Mouse (Mus musculus) ES-Bruce4 (cell line): Measurements from ENCODE around the gene Zfpm1. TPM values are rescaled to one million over a fixed set of nuclear protein-coding genes. Genes with fewer than 3 reads are reported as not detected.
A peak's percentile ranks its signal among the peaks of the same experiment; 100 is the strongest.

Experiments
- H3K27ac ChIP-seq: 2 replicates; pipeline ENCODE4 v1.5.1; 2012; ENCODE audit warnings: low read length, inconsistent platforms; ENCODE audit not compliant: insufficient read depth
- H3K27me3 ChIP-seq: 2 replicates; pipeline ENCODE4 v1.6.1; 2012; ENCODE audit warnings: mild to moderate bottlenecking, low read length, inconsistent platforms; ENCODE audit not compliant: control insufficient read depth, poor library complexity, insufficient read depth, severe bottlenecking
- H3K36me3 ChIP-seq: 2 replicates; pipeline ENCODE4 v1.6.1; 2012; ENCODE audit warnings: inconsistent platforms, mild to moderate bottlenecking, low read length, moderate library complexity; ENCODE audit not compliant: control insufficient read depth, poor library complexity, insufficient read depth, severe bottlenecking
- H3K4me1 ChIP-seq: one replicate; pipeline ENCODE4 v1.8.1; 2011; ENCODE audit warnings: low read length; ENCODE audit not compliant: control insufficient read depth, insufficient read depth
- H3K4me3 ChIP-seq: 2 replicates; pipeline ENCODE4 v1.5.1; 2011; ENCODE audit warnings: low read depth, mild to moderate bottlenecking, low read length
- H3K9ac ChIP-seq: 2 replicates; pipeline ENCODE4 v1.6.1; 2012; ENCODE audit warnings: low read depth, mild to moderate bottlenecking, inconsistent platforms; ENCODE audit not compliant: poor library complexity, severe bottlenecking
- H3K9me3 ChIP-seq: replicated peaks from 2 replicates; pipeline ENCODE4 v1.6.1; 2012; ENCODE audit warnings: mild to moderate bottlenecking, low read length, inconsistent platforms; ENCODE audit not compliant: control insufficient read depth, poor library complexity, insufficient read depth, severe bottlenecking
- CTCF ChIP-seq: IDR thresholded peaks from one replicate; pipeline ENCODE4 v1.8.1; 2011; ENCODE audit warnings: low read depth, low read length
- EP300 ChIP-seq: IDR thresholded peaks from 2 replicates; pipeline ENCODE4 v1.6.1; 2011; ENCODE audit warnings: low read depth, low read length; ENCODE audit not compliant: insufficient read depth
- POLR2A ChIP-seq: IDR thresholded peaks from one replicate; pipeline ENCODE4 v1.8.1; 2011; ENCODE audit warnings: low read length; ENCODE audit not compliant: insufficient read depth
- polyA plus RNA-seq: library from polyadenylated mRNA; stranded (reverse); fragments of >200 nt; gene quantifications from 2 replicates; pipeline ENCODE4 v1.2.4, GENCODE M21; 2011; ENCODE audit warnings: low read depth; ENCODE audit not compliant: missing spikeins, insufficient read depth, insufficient read length

Gene Zfpm1
- polyA plus RNA-seq, 1 experiment: 15.5 TPM

DNA sequence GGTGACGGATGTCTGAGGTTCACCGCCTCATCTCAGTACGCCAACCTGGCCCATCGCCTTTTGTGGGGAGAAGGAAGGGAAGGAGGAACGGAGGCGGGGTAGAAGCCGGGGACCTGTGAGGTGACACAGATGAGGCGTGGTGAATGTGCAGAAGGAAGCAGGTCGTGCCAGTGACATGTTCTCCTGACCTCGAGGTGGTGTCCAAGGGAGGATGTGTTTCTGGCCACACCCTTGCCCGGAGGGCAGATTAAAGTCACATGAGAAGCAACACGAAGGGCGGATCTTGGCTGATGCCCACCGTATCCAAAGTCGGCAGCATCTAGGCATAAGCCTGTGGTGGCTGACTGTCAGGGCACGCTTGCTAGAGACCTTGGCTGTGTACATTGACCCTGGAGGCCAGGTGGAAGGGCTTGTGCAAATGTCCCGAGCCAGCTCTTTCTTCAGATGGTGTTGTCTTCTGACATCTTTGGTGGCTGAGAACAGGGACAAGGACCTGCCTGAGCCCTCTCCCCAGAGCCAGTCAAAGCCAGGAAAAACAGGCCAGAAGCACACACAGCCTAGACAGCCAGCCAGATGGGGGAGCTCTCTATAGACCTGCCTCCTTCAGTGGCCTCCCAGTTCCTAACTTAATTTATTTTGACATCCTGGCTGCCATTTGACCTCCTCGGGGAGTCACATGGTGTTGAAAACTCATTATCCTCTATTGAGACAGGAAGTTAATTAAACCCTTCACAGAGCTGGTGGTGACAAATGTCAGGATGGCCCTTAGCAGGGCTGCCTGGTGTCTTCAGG, 4.5 kb upstream of the Zfpm1 start:
- Histone ChIP-seq H3K9me3 (no peaks in the 10 kb centered on the region), H3K27me3 (peaks cover 1% of the 10 kb centered on the region; the same call in 1 of the 2 replicates), H3K4me1 (peaks cover 5% of the 10 kb centered on the region), H3K36me3 (no peaks in the 10 kb centered on the region), H3K27ac (no peak overlapping the region), H3K9ac (peak overlapping the region; percentile 1; the same call in 1 of the 2 replicates), H3K4me3 (peak overlapping the region; percentile 60)
- TF ChIP-seq CTCF: peak; percentile 58
- no peak for TF ChIP-seq POLR2A

DNA sequence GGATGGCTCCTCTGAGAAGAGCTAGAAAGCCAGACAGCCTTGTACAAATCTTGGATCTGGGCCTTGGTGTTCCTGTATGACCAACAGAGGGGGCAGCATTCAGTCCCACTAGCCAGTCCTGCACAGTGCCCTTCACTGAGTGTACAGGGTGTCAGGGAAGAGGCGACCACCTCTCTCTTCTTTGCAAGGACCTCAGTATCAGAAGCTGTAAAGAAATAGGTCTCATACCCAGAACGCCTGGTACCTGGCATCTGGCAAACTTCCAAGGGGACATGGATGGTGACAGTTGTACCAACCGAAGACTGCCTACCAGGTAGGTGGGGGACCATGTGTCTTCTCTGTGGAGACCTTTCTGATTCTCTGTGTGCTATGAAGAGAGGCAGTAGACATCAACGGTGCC, 1.8 kb upstream of the Zfpm1 start:
- no peak overlapping the region for H3K4me3 ChIP-seq
- no peak overlapping the region for H3K9ac ChIP-seq
- H3K36me3 ChIP-seq: no peaks in the 10 kb centered on the region
- no peak overlapping the region for H3K27ac ChIP-seq
- no peaks in the 10 kb centered on the region for H3K9me3 ChIP-seq
- peaks cover 5% of the 10 kb centered on the region for H3K4me1 ChIP-seq
- H3K27me3 ChIP-seq: peaks cover 13% of the 10 kb centered on the region
- no peak for TF ChIP-seq POLR2A
- TF ChIP-seq EP300: no peak
- no peak for TF ChIP-seq CTCF

DNA sequence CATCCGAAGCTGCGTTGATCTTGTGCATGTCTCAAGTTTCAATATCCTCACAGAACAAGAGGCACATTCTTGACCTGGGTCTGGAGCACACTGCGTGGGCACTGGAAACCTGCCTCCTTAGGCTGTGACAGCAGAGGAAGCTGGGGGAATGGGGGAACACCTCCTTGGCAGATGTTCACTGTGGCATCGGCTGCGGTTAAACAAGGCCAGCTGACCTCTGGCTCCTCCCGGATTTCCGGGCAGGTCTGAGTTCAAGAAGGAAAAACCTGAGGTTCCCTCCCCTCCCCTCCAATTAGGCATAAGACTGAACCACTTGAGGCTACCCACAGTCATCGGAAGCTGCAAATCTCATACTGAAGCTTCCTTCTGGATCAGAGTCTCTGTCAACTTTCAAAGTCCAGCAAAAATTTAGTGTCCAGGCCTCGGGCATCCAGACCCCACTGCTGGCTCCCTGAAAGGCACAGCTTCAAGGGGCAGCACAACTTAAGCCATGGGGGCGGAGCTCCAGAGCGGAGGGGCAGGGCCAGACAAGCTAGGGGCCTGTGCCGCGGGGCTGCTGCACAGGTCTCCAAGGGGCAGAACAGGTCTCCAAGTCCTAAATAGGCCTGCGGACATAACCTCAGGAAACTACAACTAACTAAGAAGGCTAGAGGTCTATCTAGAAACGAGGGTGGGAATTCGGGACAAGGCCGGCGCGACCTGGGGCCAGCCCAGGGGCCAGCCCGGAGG, 1.2 kb upstream of the Zfpm1 start:
- H3K4me1 ChIP-seq: peaks cover 5% of the 10 kb centered on the region

DNA sequence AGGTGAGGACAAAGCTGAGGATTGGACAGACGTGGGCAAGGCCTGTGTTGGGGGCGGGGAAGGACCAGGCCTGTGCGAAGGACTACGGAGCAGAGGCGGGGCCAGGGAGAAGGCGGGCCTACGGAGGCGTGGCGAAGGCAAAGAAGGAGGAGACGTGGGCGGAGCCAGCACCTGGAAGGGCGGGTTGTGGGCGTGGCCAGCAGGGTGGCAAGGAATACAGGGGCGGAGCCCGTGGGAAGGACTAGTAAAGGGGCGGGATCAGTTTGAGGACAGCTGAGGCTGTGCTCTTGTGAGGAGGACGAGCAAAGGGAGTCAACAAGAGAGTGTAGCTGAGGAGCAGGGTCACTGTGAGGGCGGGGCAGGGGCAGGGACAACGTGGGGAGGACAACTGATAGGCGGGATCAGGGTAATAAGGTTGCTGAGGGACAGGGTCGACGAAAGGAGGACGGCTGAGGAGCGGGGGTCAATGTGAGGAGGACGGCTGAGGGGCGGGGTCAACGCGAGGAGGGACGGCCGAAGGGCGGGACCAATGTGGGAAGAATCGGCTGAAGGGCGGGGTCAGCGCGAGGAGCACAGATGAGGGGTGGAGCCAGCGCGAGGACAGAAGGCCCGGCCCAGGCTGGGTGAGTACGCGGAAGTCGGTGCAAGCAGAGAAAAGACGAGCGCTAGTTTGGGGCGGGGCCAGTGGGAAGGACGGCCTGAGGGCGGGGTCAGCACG, 465 bp upstream of the Zfpm1 start:
- H3K9me3 ChIP-seq: no peaks in the 10 kb centered on the region
- H3K27me3 ChIP-seq: peaks cover 13% of the 10 kb centered on the region
- no peak overlapping the region for H3K27ac ChIP-seq
- no peaks in the 10 kb centered on the region for H3K36me3 ChIP-seq
- peak overlapping the region; percentile 31 for H3K9ac ChIP-seq
- H3K4me3 ChIP-seq: peak overlapping the region; percentile 70
- peaks cover 5% of the 10 kb centered on the region for H3K4me1 ChIP-seq
- TF ChIP-seq POLR2A: no peak
- TF ChIP-seq CTCF: no peak
- TF ChIP-seq EP300: no peak

More for the DNA sequence above, 1.2 kb upstream of the Zfpm1 start:
- TF ChIP-seq EP300: no peak
- TF ChIP-seq CTCF: no peak
- no peak for TF ChIP-seq POLR2A
- H3K27ac ChIP-seq: 0 out of 2 replicates have a peak overlapping the region, but pooled peaks have one; percentile 7
- peaks cover 13% of the 10 kb centered on the region for H3K27me3 ChIP-seq
- peak overlapping the region; percentile 52 for H3K4me3 ChIP-seq
- H3K36me3 ChIP-seq: no peaks in the 10 kb centered on the region
- peak overlapping the region; percentile 31 for H3K9ac ChIP-seq
- H3K9me3 ChIP-seq: no peaks in the 10 kb centered on the region

DNA sequence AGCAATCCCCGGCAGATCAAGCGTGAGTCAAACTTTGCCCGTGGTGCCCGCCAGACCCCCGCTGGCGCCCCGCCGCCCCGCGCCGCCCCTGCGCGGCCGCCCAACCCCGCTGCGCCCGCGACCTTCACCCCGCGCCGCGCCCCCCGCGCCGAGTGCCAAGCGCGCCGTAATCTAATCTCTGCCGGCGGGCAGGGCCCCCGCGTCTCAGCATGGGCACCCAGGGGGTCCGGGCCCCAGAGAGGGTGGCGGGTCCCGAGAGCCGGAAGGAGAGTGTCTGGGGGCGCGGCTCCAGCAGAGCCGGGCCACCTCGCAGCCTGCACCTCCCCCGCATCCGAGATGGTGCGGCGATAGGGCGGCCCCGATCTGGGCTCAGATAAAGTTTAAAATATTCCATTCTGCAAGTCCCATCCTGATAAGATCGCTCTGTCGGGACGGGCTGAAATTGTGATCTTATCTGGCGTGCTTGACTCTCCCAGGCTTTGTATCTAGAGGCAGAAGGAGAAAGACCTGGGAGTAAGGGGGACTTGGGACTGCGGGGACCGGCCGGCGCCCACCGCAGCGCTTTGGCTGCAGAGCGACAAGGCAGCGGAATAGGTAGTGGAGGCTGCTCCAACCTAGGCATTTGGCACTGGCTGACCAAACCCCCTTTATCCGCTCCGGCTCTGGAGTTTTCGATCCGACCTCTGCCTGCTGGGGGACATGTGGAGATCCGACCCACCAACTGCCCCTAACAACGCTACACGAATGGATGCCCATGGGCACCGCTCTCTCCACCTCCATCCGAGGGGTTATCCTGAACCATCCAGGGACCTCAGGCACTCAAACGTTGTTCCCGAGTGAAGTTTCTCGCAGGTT, 787 bp downstream of the Zfpm1 start:
- Histone ChIP-seq H3K4me3 (peak overlapping the region; percentile 78), H3K36me3 (no peaks in the 10 kb centered on the region), H3K27ac (no peak overlapping the region), H3K4me1 (peaks cover 2% of the 10 kb centered on the region), H3K9ac (peak overlapping the region; percentile 89), H3K27me3 (peaks cover 13% of the 10 kb centered on the region), H3K9me3 (no peaks in the 10 kb centered on the region)
- no peak for TF ChIP-seq CTCF
